24 mouse cellular contexts compared by ENCODE assay signal in the genomic region with DNA sequence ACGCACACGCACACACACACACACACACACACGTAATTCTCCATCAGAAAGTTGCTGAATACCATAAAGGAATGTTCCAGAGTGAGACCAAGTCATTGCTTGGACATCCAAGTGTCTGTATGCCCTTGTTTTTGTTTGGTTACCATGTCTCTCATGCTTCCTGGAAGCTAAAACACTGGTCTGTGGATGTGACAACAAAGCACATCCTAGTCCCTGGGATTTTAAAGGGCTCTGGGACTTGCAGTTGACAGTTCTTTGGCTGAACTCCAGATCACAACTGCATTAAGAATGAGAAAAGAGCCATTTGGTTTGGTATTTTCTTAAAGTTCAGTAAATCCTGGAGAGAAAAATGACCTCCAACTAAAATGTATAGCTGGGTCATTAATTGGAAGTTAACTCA. TPM values are rescaled to one million over a fixed set of nuclear protein-coding genes. Genes with fewer than 3 reads are reported as not detected.
DNase-seq lines count a peak whose midpoint lies in the region; ATAC-seq and TF ChIP-seq lines count a peak whose summit lies in the region.
"Had no signal": no experiment of that assay in that cellular context is flagged by ENCODE, and none has a peak within 500 bp of the region (broad histone marks: within the 10 kb centered on the region; RNA-seq: fewer than 3 reads in every experiment).

No protein-coding gene starts in this region.

- no peaks in the 10 kb centered on the region for H3K27me3 ChIP-seq in heart, postnatal 0 days (ENCODE audit: control insufficient read depth, insufficient read depth, low read length)
- no peaks in the 10 kb centered on the region for H3K27me3 ChIP-seq in lung, embryonic 16.5 days (ENCODE audit: control insufficient read depth, insufficient read depth, low read depth, low read length)
- H3K27me3 ChIP-seq: CH12.LX; forebrain, embryonic 15.5 days had no signal

- H3K9ac ChIP-seq in heart, postnatal 0 days (replicated peaks; ENCODE audit: low read depth, low read length) = no peak overlapping the region
- H3K9ac ChIP-seq in lung, embryonic 16.5 days (ENCODE audit: low read length) = no peak overlapping the region
- H3K9ac ChIP-seq: forebrain, embryonic 15.5 days; hindbrain, embryonic 14.5 days had no signal

- H3K4me2 ChIP-seq in heart, postnatal 0 days (ENCODE audit: low read depth, low read length) = no peak overlapping the region
- no peak overlapping the region for H3K4me2 ChIP-seq in lung, embryonic 16.5 days (ENCODE audit: low read depth, low read length)
- H3K4me2 ChIP-seq: forebrain, embryonic 15.5 days; heart, embryonic 11.5 days; hindbrain, embryonic 14.5 days had no signal

- DNase-seq in heart, postnatal 0 days (ENCODE audit: low spot score) = peak; percentile 33
- no peak for DNase-seq in heart, adult 11 months
- DNase-seq in lung, postnatal 36 days = no peak
- peak; percentile 11 for DNase-seq in Muller cell, postnatal 12 days (ENCODE audit: inconsistent ontology term)
- no peak for DNase-seq in embryo, embryonic 11 days
- DNase-seq: adrenal gland, adult 2 months; adrenal gland, postnatal 14 days; B cell, adult 2 months; cerebellum, adult 11-12 months; cerebellum, adult 8-10 months; cerebellum, postnatal 10 days; cerebellum, postnatal 36 days; gastrocnemius, postnatal 25 days; heart, postnatal 10 days; heart, postnatal 36 days had no signal

- no peak overlapping the region for H3K27ac ChIP-seq in heart, postnatal 0 days (ENCODE audit: low read depth)
- no peak overlapping the region for H3K27ac ChIP-seq in lung, embryonic 16.5 days (ENCODE audit: low read length)
- H3K27ac ChIP-seq: forebrain, embryonic 10.5 days; forebrain, embryonic 15.5 days; hindbrain, embryonic 10.5 days; hindbrain, embryonic 14.5 days had no signal

- no peak for TF ChIP-seq CTCF in heart, postnatal 0 days (IDR thresholded peaks at IDR 0.05; ENCODE audit: low read depth)

- no peaks in the 10 kb centered on the region for H3K9me3 ChIP-seq in heart, postnatal 0 days (replicated peaks; ENCODE audit: control insufficient read depth, low read length)
- no peaks in the 10 kb centered on the region for H3K9me3 ChIP-seq in lung, embryonic 16.5 days (ENCODE audit: control insufficient read depth, low read length)
- H3K9me3 ChIP-seq: forebrain, embryonic 10.5 days; forebrain, embryonic 15.5 days; G1E; hindbrain, embryonic 10.5 days had no signal

- H3K4me1 ChIP-seq in heart, postnatal 0 days (ENCODE audit: control insufficient read depth, insufficient read depth) = no peaks in the 10 kb centered on the region
- H3K4me1 ChIP-seq in lung, embryonic 16.5 days (replicated peaks; ENCODE audit: control insufficient read depth, insufficient read depth, low read length) = no peaks in the 10 kb centered on the region
- H3K4me1 ChIP-seq: hindbrain, embryonic 10.5 days had no signal

- 86% methylated on average over 3 of the region's 3 CpGs for WGBS in heart, postnatal 0 days
- whole genome bisulfite sequencing in lung, embryonic 16.5 days = 73% methylated on average over 3 of the region's 3 CpGs

- TF ChIP-seq EP300 in heart, postnatal 0 days (IDR thresholded peaks at IDR 0.05; ENCODE audit: low read depth) = no peak

- H3K36me3 ChIP-seq in heart, postnatal 0 days (replicated peaks; ENCODE audit: control insufficient read depth, insufficient read depth, low read length) = no peaks in the 10 kb centered on the region
- H3K36me3 ChIP-seq in lung, embryonic 16.5 days (ENCODE audit: control insufficient read depth, insufficient read depth, low read length) = no peaks in the 10 kb centered on the region
- H3K36me3 ChIP-seq: forebrain, embryonic 10.5 days; forebrain, embryonic 15.5 days; G1E; hindbrain, embryonic 10.5 days had no signal

- H3K4me3 ChIP-seq in heart, postnatal 0 days (ENCODE audit: low read depth, low read length) = no peak overlapping the region
- H3K4me3 ChIP-seq in lung, embryonic 16.5 days (ENCODE audit: low read length) = no peak overlapping the region
- H3K4me3 ChIP-seq: forebrain, embryonic 10.5 days; forebrain, embryonic 15.5 days; hindbrain, embryonic 10.5 days had no signal

- ATAC-seq in heart, postnatal 0 days (ENCODE audit: insufficient read depth, low read depth) = no peak
- ATAC-seq in lung, embryonic 16.5 days (ENCODE audit: low read depth) = 0 out of 2 replicates have a peak, but pooled peaks have one; percentile 49
- ATAC-seq: forebrain, embryonic 15.5 days; intestine, postnatal 0 days had no signal

RNA-seq across cellular contexts. Expression of gene Agmo, which starts 22.2 kb away (rescaled TPM):
- 0.27 and 1.9 TPM in 2 replicates for total RNA-seq in heart, postnatal 0 days (2014; rRNA removed; ENCODE audit: low replicate concordance)
- polyA plus RNA-seq in heart, postnatal 0 days (2015; fragmentation: Nextera tagmentation; extraction: Ambion mirVana) = 0.70 and 0.74 TPM in 2 replicates
- 0.58 and 1.6 TPM in 2 replicates for polyA plus RNA-seq in lung, embryonic 16.5 days (2015; fragmentation: Nextera tagmentation; extraction: Ambion mirVana)

Comparison
In these comparisons a context has a peak if more than half of its experiments do, and no peak if none do; other contexts are left out.
1. DNase-seq: peak in heart, postnatal 0 days (single experiment) and Muller cell, postnatal 12 days (single experiment); none in heart, adult 11 months (single experiment), lung, postnatal 36 days (single experiment) and embryo, embryonic 11 days (single experiment).